Mouse (Mus musculus): ENCODE measurements at regions not wholly inside any gene's neighbourhood (a gene's known extent, or its start where the extent isn't known, plus 50 kb on each side); places are given as distances from the start of the nearest gene placed in this dataset.

- TF ChIP-seq CTCF (conservative IDR thresholded peaks at IDR 0.05; ENCODE audit: insufficient read depth, insufficient read length, low read depth, low read length) (no peak), POLR2A (IDR thresholded peaks at IDR 0.05; ENCODE audit: low read depth, low read length) (no peak)
Observed at GRCm38 (mm10) chr15:52483598-52484165, 1401.0 kb upstream of the Gm7489 start.
